Mouse (Mus musculus): ENCODE data around the gene Sptbn4. TPM values are rescaled to one million over a fixed set of nuclear protein-coding genes. Genes with fewer than 3 reads are reported as not detected.

Sptbn4 gene
- polyA plus RNA-seq, 1 experiment from 2014 or later: 4.1 TPM

- ATAC-seq (ENCODE audit: low FRiP score, low TSS enrichment): no peak
- peak overlapping the region; percentile 5; the same call in 1 of the 2 replicates for H3K4me3 ChIP-seq (replicated peaks; ENCODE audit: low read depth, low read length)
- 3% methylated on average over 29 of the region's 29 CpGs for WGBS
Observed at GRCm38 (mm10) chr7:27364379-27364778, 83.1 kb downstream of the Sptbn4 start.

GRCm38 (mm10) chr7:27361283-27361946, 86.1 kb downstream of the Sptbn4 start:
- no peak overlapping the region for H3K27ac ChIP-seq (replicated peaks; ENCODE audit: low read depth, low read length)
- H3K4me2 ChIP-seq (ENCODE audit: low read length): peak overlapping the region; percentile 68
- ATAC-seq (ENCODE audit: low FRiP score, low TSS enrichment) (peak; percentile 97), DNase-seq (peak; percentile 100)
- H3K9me3 ChIP-seq (ENCODE audit: control insufficient read depth, low read length): no peaks in the 10 kb centered on the region
- peak overlapping the region; percentile 48 for H3K9ac ChIP-seq (replicated peaks; ENCODE audit: low read length)
- H3K4me3 ChIP-seq (replicated peaks; ENCODE audit: low read depth, low read length): peak overlapping the region; percentile 53
- under 1% methylated on average over 52 of the region's 52 CpGs for WGBS
- H3K36me3 ChIP-seq (ENCODE audit: control insufficient read depth, insufficient read depth, low read length): peaks cover 4% of the 10 kb centered on the region; the same call in 1 of the 2 replicates
- H3K27me3 ChIP-seq (ENCODE audit: control insufficient read depth, insufficient read depth, low read length): peaks cover 63% of the 10 kb centered on the region
- H3K4me1 ChIP-seq (ENCODE audit: control insufficient read depth, insufficient read depth, low read length): no peaks in the 10 kb centered on the region

More at GRCm38 (mm10) chr7:27364379-27364778, 83.1 kb downstream of the Sptbn4 start:
- H3K27me3 ChIP-seq (ENCODE audit: control insufficient read depth, insufficient read depth, low read length): peaks cover 71% of the 10 kb centered on the region
- no peak overlapping the region for H3K9ac ChIP-seq (replicated peaks; ENCODE audit: low read length)
- H3K4me1 ChIP-seq (ENCODE audit: control insufficient read depth, insufficient read depth, low read length): no peaks in the 10 kb centered on the region
- no peak overlapping the region for H3K27ac ChIP-seq (replicated peaks; ENCODE audit: low read depth, low read length)
- H3K36me3 ChIP-seq (ENCODE audit: control insufficient read depth, insufficient read depth, low read length): peaks cover 8% of the 10 kb centered on the region; the same call in 1 of the 2 replicates
- no peaks in the 10 kb centered on the region for H3K9me3 ChIP-seq (ENCODE audit: control insufficient read depth, low read length)
- no peak overlapping the region for H3K4me2 ChIP-seq (ENCODE audit: low read length)
- DNase-seq: no peak

- ATAC-seq (ENCODE audit: low FRiP score, low TSS enrichment) (no peak), DNase-seq (no peak)
- no peak overlapping the region for H3K9ac ChIP-seq (replicated peaks; ENCODE audit: low read length)
- no peak overlapping the region for H3K4me3 ChIP-seq (replicated peaks; ENCODE audit: low read depth, low read length)
- no peaks in the 10 kb centered on the region for H3K9me3 ChIP-seq (ENCODE audit: control insufficient read depth, low read length)
- no peak overlapping the region for H3K27ac ChIP-seq (replicated peaks; ENCODE audit: low read depth, low read length)
- no peaks in the 10 kb centered on the region for H3K4me1 ChIP-seq (ENCODE audit: control insufficient read depth, insufficient read depth, low read length)
- no peaks in the 10 kb centered on the region; the same call in 1 of the 2 replicates for H3K36me3 ChIP-seq (ENCODE audit: control insufficient read depth, insufficient read depth, low read length)
- H3K27me3 ChIP-seq (ENCODE audit: control insufficient read depth, insufficient read depth, low read length): peaks cover 56% of the 10 kb centered on the region
- WGBS: 52% methylated on average over 6 of the region's 6 CpGs
- H3K4me2 ChIP-seq (ENCODE audit: low read length): peak overlapping the region; percentile 68
Observed at GRCm38 (mm10) chr7:27360749-27361148, 86.7 kb downstream of the Sptbn4 start.

- Histone ChIP-seq H3K9me3 (ENCODE audit: control insufficient read depth, low read length) (no peaks in the 10 kb centered on the region), H3K27me3 (ENCODE audit: control insufficient read depth, insufficient read depth, low read length) (peaks cover 47% of the 10 kb centered on the region), H3K4me2 (ENCODE audit: low read length) (no peak overlapping the region), H3K27ac (replicated peaks; ENCODE audit: low read depth, low read length) (no peak overlapping the region), H3K4me1 (ENCODE audit: control insufficient read depth, insufficient read depth, low read length) (peaks cover 2% of the 10 kb centered on the region), H3K9ac (replicated peaks; ENCODE audit: low read length) (no peak overlapping the region), H3K4me3 (replicated peaks; ENCODE audit: low read depth, low read length) (no peak overlapping the region), H3K36me3 (ENCODE audit: control insufficient read depth, insufficient read depth, low read length) (no peaks in the 10 kb centered on the region)
- ATAC-seq (ENCODE audit: low FRiP score, low TSS enrichment) (no peak), DNase-seq (no peak)
- 83% methylated on average over 9 of the region's 9 CpGs for WGBS
Observed at GRCm38 (mm10) chr7:27359706-27360358, 87.7 kb downstream of the Sptbn4 start.

GRCm38 (mm10) chr7:27359162-27359561, 88.3 kb downstream of the Sptbn4 start:
- WGBS: 65% methylated on average over 2 of the region's 2 CpGs
- no peak overlapping the region for H3K4me2 ChIP-seq (ENCODE audit: low read length)
- peaks cover 8% of the 10 kb centered on the region for H3K4me1 ChIP-seq (ENCODE audit: control insufficient read depth, insufficient read depth, low read length)
- H3K9me3 ChIP-seq (ENCODE audit: control insufficient read depth, low read length): no peaks in the 10 kb centered on the region
- no peaks in the 10 kb centered on the region for H3K36me3 ChIP-seq (ENCODE audit: control insufficient read depth, insufficient read depth, low read length)
- no peak for DNase-seq
- no peak overlapping the region for H3K9ac ChIP-seq (replicated peaks; ENCODE audit: low read length)
- H3K27me3 ChIP-seq (ENCODE audit: control insufficient read depth, insufficient read depth, low read length): peaks cover 40% of the 10 kb centered on the region
- H3K27ac ChIP-seq (replicated peaks; ENCODE audit: low read depth, low read length): no peak overlapping the region
- no peak for ATAC-seq (ENCODE audit: low FRiP score, low TSS enrichment)
- H3K4me3 ChIP-seq (replicated peaks; ENCODE audit: low read depth, low read length): no peak overlapping the region

GRCm38 (mm10) chr7:27357595-27357978, 89.9 kb downstream of the Sptbn4 start:
- H3K4me3 ChIP-seq (replicated peaks; ENCODE audit: low read depth, low read length): no peak overlapping the region
- no peak for ATAC-seq (ENCODE audit: low FRiP score, low TSS enrichment)

GRCm38 (mm10) chr7:27356861-27357594, 90.5 kb downstream of the Sptbn4 start, which contains the start of gene Gm20479:
Gm20479 (minus strand) TSS chr7:27357419.
- no peak for ATAC-seq (ENCODE audit: low FRiP score, low TSS enrichment)

More at GRCm38 (mm10) chr7:27357595-27357978, 89.9 kb downstream of the Sptbn4 start:
- no peak for DNase-seq
- H3K36me3 ChIP-seq (ENCODE audit: control insufficient read depth, insufficient read depth, low read length): peaks cover 10% of the 10 kb centered on the region
- no peak overlapping the region for H3K27ac ChIP-seq (replicated peaks; ENCODE audit: low read depth, low read length)
- H3K9me3 ChIP-seq (ENCODE audit: control insufficient read depth, low read length): no peaks in the 10 kb centered on the region
- no peak overlapping the region for H3K9ac ChIP-seq (replicated peaks; ENCODE audit: low read length)
- peaks cover 26% of the 10 kb centered on the region for H3K27me3 ChIP-seq (ENCODE audit: control insufficient read depth, insufficient read depth, low read length)
- 23% methylated on average over 3 of the region's 3 CpGs for WGBS
- peaks cover 15% of the 10 kb centered on the region for H3K4me1 ChIP-seq (ENCODE audit: control insufficient read depth, insufficient read depth, low read length)
- no peak overlapping the region for H3K4me2 ChIP-seq (ENCODE audit: low read length)

GRCm38 (mm10) chr7:27356248-27356647, 91.2 kb downstream of the Sptbn4 start:
- 2% methylated on average over 16 of the region's 16 CpGs for WGBS
- Histone ChIP-seq H3K9ac (replicated peaks; ENCODE audit: low read length) (no peak overlapping the region; the same call in 1 of the 2 replicates), H3K4me2 (ENCODE audit: low read length) (peak overlapping the region; percentile 54), H3K9me3 (ENCODE audit: control insufficient read depth, low read length) (no peaks in the 10 kb centered on the region), H3K27me3 (ENCODE audit: control insufficient read depth, insufficient read depth, low read length) (peaks cover 22% of the 10 kb centered on the region), H3K36me3 (ENCODE audit: control insufficient read depth, insufficient read depth, low read length) (peaks cover 23% of the 10 kb centered on the region), H3K27ac (replicated peaks; ENCODE audit: low read depth, low read length) (no peak overlapping the region), H3K4me1 (ENCODE audit: control insufficient read depth, insufficient read depth, low read length) (peaks cover 15% of the 10 kb centered on the region), H3K4me3 (replicated peaks; ENCODE audit: low read depth, low read length) (peak overlapping the region; percentile 69)
- DNase-seq (peak; percentile 47), ATAC-seq (ENCODE audit: low FRiP score, low TSS enrichment) (peak; percentile 55; the same call in 1 of the 2 replicates)

More at GRCm38 (mm10) chr7:27356861-27357594, 90.5 kb downstream of the Sptbn4 start, which contains the start of gene Gm20479:
- peaks cover 16% of the 10 kb centered on the region for H3K36me3 ChIP-seq (ENCODE audit: control insufficient read depth, insufficient read depth, low read length)
- DNase-seq: no peak
- 6% methylated on average over 27 of the region's 27 CpGs for WGBS
- H3K9me3 ChIP-seq (ENCODE audit: control insufficient read depth, low read length): no peaks in the 10 kb centered on the region
- peak within 1 kb of the TSS; percentile 69 for H3K4me3 ChIP-seq (replicated peaks; ENCODE audit: low read depth, low read length)
- no peak within 1 kb of the TSS; the same call in 1 of the 2 replicates for H3K9ac ChIP-seq (replicated peaks; ENCODE audit: low read length)
- H3K4me2 ChIP-seq (ENCODE audit: low read length): peak within 1 kb of the TSS; percentile 54
- no peak within 1 kb of the TSS for H3K27ac ChIP-seq (replicated peaks; ENCODE audit: low read depth, low read length)
- peaks cover 22% of the 10 kb centered on the region for H3K27me3 ChIP-seq (ENCODE audit: control insufficient read depth, insufficient read depth, low read length)
- H3K4me1 ChIP-seq (ENCODE audit: control insufficient read depth, insufficient read depth, low read length): peaks cover 15% of the 10 kb centered on the region
